Comparison of ENCODE assay signal across 8 mouse cellular contexts in the genomic region with DNA sequence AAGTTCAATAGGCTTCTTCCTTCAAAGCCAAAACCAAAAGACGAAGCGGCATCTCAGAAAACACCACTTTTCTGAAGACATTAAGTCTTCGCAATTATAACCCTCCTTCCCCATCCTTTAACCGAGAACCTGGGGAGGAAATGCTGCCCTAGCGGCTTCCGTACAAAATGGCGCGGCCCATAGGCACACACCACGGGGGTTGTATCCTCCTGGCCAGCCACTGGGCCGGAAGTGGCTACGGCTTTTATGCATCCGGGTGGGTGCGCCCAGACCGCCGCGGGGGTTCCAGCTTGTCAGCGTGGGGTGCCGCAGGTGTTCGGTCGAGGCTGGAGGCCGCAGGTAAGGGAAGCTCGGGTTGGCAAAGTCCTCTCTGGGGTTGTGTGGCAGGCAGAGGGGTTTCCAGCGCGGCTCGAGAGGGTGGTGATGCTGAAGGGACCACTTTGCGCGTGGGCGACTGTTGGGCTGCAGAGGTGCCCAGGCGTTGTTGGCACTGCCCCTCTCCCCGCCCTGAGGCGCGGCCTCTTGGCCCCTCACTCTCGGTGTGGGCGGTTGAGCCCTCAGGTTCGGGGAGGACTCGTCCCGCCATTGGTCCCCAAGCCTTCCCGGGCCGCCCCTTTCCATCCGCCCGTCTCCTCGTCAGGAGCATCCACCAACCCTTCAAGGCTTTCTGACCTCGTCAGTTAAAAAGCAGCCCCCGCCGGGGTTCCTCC. TPM values are rescaled to one million over a fixed set of nuclear protein-coding genes. Genes with fewer than 3 reads are reported as not detected.
DNase-seq lines count a peak whose midpoint lies in the region; ATAC-seq and TF ChIP-seq lines count a peak whose summit lies in the region.

A gene (plus strand): TSS at position 154 of the 710 bp plus-strand sequence.

- TF ChIP-seq POLR2A in olfactory bulb, adult 2 months (IDR thresholded peaks at IDR 0.05; ENCODE audit: insufficient read depth, low read depth, low read length), result no peak
- TF ChIP-seq POLR2A in thymus, adult 2 months (IDR thresholded peaks at IDR 0.05; ENCODE audit: control insufficient read depth, extremely low read depth, insufficient read depth, low read length, poor library complexity), result no peak

- H3K4me3 ChIP-seq in G1E (ENCODE audit: low read depth, low read length), result peak within 1 kb of the TSS; percentile 91
- peak within 1 kb of the TSS; percentile 82 for H3K4me3 ChIP-seq in forebrain, embryonic 16.5 days (replicated peaks; ENCODE audit: low read length)
- peak within 1 kb of the TSS; percentile 94 for H3K4me3 ChIP-seq in layer of hippocampus, adult 2 months
- peak within 1 kb of the TSS; percentile 76 for H3K4me3 ChIP-seq in lung, embryonic 14.5 days (ENCODE audit: low read depth, low read length)
- H3K4me3 ChIP-seq in olfactory bulb, adult 2 months (ENCODE audit: insufficient read depth, low read depth, low read length), result peak within 1 kb of the TSS; percentile 79
- H3K4me3 ChIP-seq in thymus, adult 2 months (ENCODE audit: control insufficient read depth, insufficient read depth, low read length), result peak within 1 kb of the TSS; percentile 67

- TF ChIP-seq CTCF in G1E (IDR thresholded peaks at IDR 0.05; ENCODE audit: low read depth, low read length), result no peak
- peak; percentile 56 for TF ChIP-seq CTCF in layer of hippocampus, adult 2 months (conservative IDR thresholded peaks at IDR 0.05)
- peak; percentile 27; the same call in 1 of the 2 replicates for TF ChIP-seq CTCF in lung, embryonic 14.5 days (IDR thresholded peaks at IDR 0.05; ENCODE audit: low read depth)
- 0 out of 2 replicates have a peak, but pooled peaks have one; percentile 31 for TF ChIP-seq CTCF in olfactory bulb, adult 2 months (IDR thresholded peaks at IDR 0.05; ENCODE audit: insufficient read depth, low read depth, low read length)
- TF ChIP-seq CTCF in thymus, adult 2 months (IDR thresholded peaks at IDR 0.05; ENCODE audit: borderline replicate concordance, control insufficient read depth, extremely low read depth, insufficient read depth, low read length, poor library complexity), result no peak; the same call in 1 of the 2 replicates

- peak within 1 kb of the TSS; percentile 93 for H3K4me2 ChIP-seq in forebrain, embryonic 16.5 days (ENCODE audit: low read length)
- peak within 1 kb of the TSS; percentile 79 for H3K4me2 ChIP-seq in lung, embryonic 14.5 days

- H3K27me3 ChIP-seq in G1E (ENCODE audit: insufficient read depth, low read length), result peaks cover 10% of the 10 kb centered on the region
- H3K27me3 ChIP-seq in forebrain, embryonic 16.5 days (replicated peaks; ENCODE audit: control insufficient read depth, insufficient read depth, low read length), result no peaks in the 10 kb centered on the region
- H3K27me3 ChIP-seq in lung, embryonic 14.5 days (ENCODE audit: insufficient read depth, low read length), result no peaks in the 10 kb centered on the region
- H3K27me3 ChIP-seq in thymus, adult 2 months (ENCODE audit: control insufficient read depth, insufficient read depth, low read length), result no peaks in the 10 kb centered on the region

- intact Hi-C loops in heart, postnatal 36 days (cut with DNase I), result loop anchor here (2.0 kb wide), 1 partner anchor 26 kb away; a partner anchor contains a TSS

- under 1% methylated on average over 44 of the region's 45 CpGs for WGBS in forebrain, embryonic 16.5 days
- under 1% methylated on average over 45 of the region's 45 CpGs for WGBS in lung, embryonic 14.5 days
- under 1% methylated on average over 44 of the region's 45 CpGs for WGBS in olfactory bulb, adult 2 months
- 0% methylated on average over 44 of the region's 45 CpGs for WGBS in thymus, adult 2 months

- peak within 1 kb of the TSS; percentile 77 for H3K9ac ChIP-seq in forebrain, embryonic 16.5 days (replicated peaks; ENCODE audit: low read depth, low read length)
- peak within 1 kb of the TSS; percentile 72 for H3K9ac ChIP-seq in lung, embryonic 14.5 days

- H3K4me1 ChIP-seq in G1E (ENCODE audit: insufficient read depth, low read depth, low read length), result peaks cover 14% of the 10 kb centered on the region
- peaks cover 10% of the 10 kb centered on the region for H3K4me1 ChIP-seq in forebrain, embryonic 16.5 days (replicated peaks; ENCODE audit: control insufficient read depth, insufficient read depth, low read length)
- no peaks in the 10 kb centered on the region for H3K4me1 ChIP-seq in lung, embryonic 14.5 days (ENCODE audit: insufficient read depth)
- H3K4me1 ChIP-seq in olfactory bulb, adult 2 months (ENCODE audit: control insufficient read depth, insufficient read depth, low read length), result peaks cover 2% of the 10 kb centered on the region; the same call in 1 of the 2 replicates
- H3K4me1 ChIP-seq in thymus, adult 2 months (replicated peaks; ENCODE audit: control insufficient read depth, insufficient read depth, low read length), result peaks cover 4% of the 10 kb centered on the region; the same call in 1 of the 2 replicates

- H3K36me3 ChIP-seq in G1E (replicated peaks), result peaks cover 4% of the 10 kb centered on the region
- no peaks in the 10 kb centered on the region for H3K36me3 ChIP-seq in forebrain, embryonic 16.5 days (ENCODE audit: control insufficient read depth, insufficient read depth)
- H3K36me3 ChIP-seq in lung, embryonic 14.5 days (ENCODE audit: insufficient read depth), result no peaks in the 10 kb centered on the region
- H3K36me3 ChIP-seq in thymus, adult 2 months (ENCODE audit: control insufficient read depth, insufficient read depth, low read length), result no peaks in the 10 kb centered on the region

- ATAC-seq in G1E (ENCODE audit: extremely low read depth, insufficient number of reproducible peaks, low FRiP score, poor library complexity, severe bottlenecking), result peak; percentile 90
- ATAC-seq in forebrain, embryonic 16.5 days, result peak; percentile 99
- peak; percentile 98 for ATAC-seq in lung, embryonic 14.5 days (ENCODE audit: insufficient read depth)

- H3K27ac ChIP-seq in forebrain, embryonic 16.5 days (ENCODE audit: low read length), result peak within 1 kb of the TSS; percentile 68
- peak within 1 kb of the TSS; percentile 91 for H3K27ac ChIP-seq in layer of hippocampus, adult 2 months
- peak within 1 kb of the TSS; percentile 80 for H3K27ac ChIP-seq in lung, embryonic 14.5 days (ENCODE audit: low read depth)
- peak within 1 kb of the TSS; percentile 11 for H3K27ac ChIP-seq in olfactory bulb, adult 2 months (ENCODE audit: insufficient read depth, low read depth, low read length)
- no peak within 1 kb of the TSS for H3K27ac ChIP-seq in thymus, adult 2 months (ENCODE audit: control insufficient read depth, insufficient read depth, low read length)

- DNase-seq in G1E (ENCODE audit: low spot score), result peak; percentile 97
- peak; percentile 92 for DNase-seq in cerebellum, adult 18-20 months
- peak; percentile 90 to 91 for DNase-seq in heart, postnatal 36 days
- DNase-seq in layer of hippocampus, adult 2 months (ENCODE audit: low spot score in 2 of 2), result peak; percentile 92
- peak; percentile 96 for DNase-seq in lung, embryonic 14.5 days
- DNase-seq in thymus, adult 2 months, result peak; percentile 90

- H3K9me3 ChIP-seq in G1E (replicated peaks), result peaks cover 5% of the 10 kb centered on the region; the same call in 1 of the 2 replicates
- no peaks in the 10 kb centered on the region for H3K9me3 ChIP-seq in forebrain, embryonic 16.5 days (ENCODE audit: control insufficient read depth, low read length)
- no peaks in the 10 kb centered on the region for H3K9me3 ChIP-seq in lung, embryonic 14.5 days (ENCODE audit: low read depth, low read length)

RNA-seq across cellular contexts. Expression of the gene that starts here (rescaled TPM):
- total RNA-seq in G1E (2014; fragmentation: Nextera tagmentation), result 32.4 and 33.0 TPM in 2 replicates
- 21.4 and 21.8 TPM in 2 replicates for total RNA-seq in G1E (2017)
- polyA plus RNA-seq in G1E (2012), result 3.5 and 5.9 TPM in 2 replicates
- polyA plus RNA-seq in forebrain, embryonic 16.5 days (2015; fragmentation: Nextera tagmentation; extraction: Ambion mirVana), result 59.3 and 71.0 TPM in 2 replicates
- total RNA-seq in heart, postnatal 36 days (2021), result 10 to 100 TPM; 12.8 to 14.4 TPM
- total RNA-seq in layer of hippocampus, adult 2 months (2021), result 100 to 1,000 TPM; 105 to 122 TPM
- polyA plus RNA-seq in lung, embryonic 14.5 days (2014; fragmentation: Nextera tagmentation; extraction: Ambion mirVana), result 28.5 and 29.5 TPM in 2 replicates
- polyA plus RNA-seq in olfactory bulb, adult 2 months (2012; ENCODE audit: insufficient read depth, insufficient read length, low replicate concordance, missing spikeins), result not detected in 2 replicates
- 18.7 and 19.6 TPM in 2 replicates for polyA plus RNA-seq in thymus, adult 2 months (2012; rRNA removed)

Comparison
In these comparisons a context has a peak if more than half of its experiments do, and no peak if none do; other contexts are left out.
1. CTCF ChIP-seq: peak in layer of hippocampus, adult 2 months (single experiment), lung, embryonic 14.5 days (single experiment) and olfactory bulb, adult 2 months (single experiment); none in G1E (single experiment) and thymus, adult 2 months (single experiment).
2. Peak in every context shown above with its lines, with median percentiles within 50 percentile points of each other: ATAC-seq, DNase-seq and H3K4me3 ChIP-seq.